Mouse (Mus musculus) thymus, postnatal 0 days (tissue): Measurements from ENCODE around the gene Fam114a2. TPM values are rescaled to one million over a fixed set of nuclear protein-coding genes. Genes with fewer than 3 reads are reported as not detected.

ENCODE experiments used
- DNase-seq: peaks from one replicate; pipeline ENCODE4 v3.0.0-alpha.2; 2015; ENCODE audit warnings: low spot score
- polyA plus RNA-seq: library from polyadenylated mRNA; unstranded; fragments of >200 nt; fragmentation: Nextera tagmentation; extraction: Ambion mirVana; gene quantifications from 2 replicates; pipeline ENCODE4 v1.2.1, GENCODE M21; 2015

Gene Fam114a2
- polyA plus RNA-seq, 1 experiment from 2014 or later: 64.2 TPM

- peak; percentile 12 for DNase-seq
Observed at GRCm38 (mm10) chr11:57445237-57445962, 73.0 kb downstream of the Fam114a2 start.

GRCm38 (mm10) chr11:57434153-57434552 lies 84.3 kb downstream of the Fam114a2 start:
- DNase-seq: no peak

Other genes starting within 250 kb of the Fam114a2 start
- gene Mfap3, start within 50 bp of the Fam114a2 start, polyA plus RNA-seq: 33.8 and 36.3 TPM in 2 replicates
- 22.9 and 25.1 TPM in 2 replicates for gene Galnt10, start 126.8 kb upstream of the Fam114a2 start, polyA plus RNA-seq